Mouse (Mus musculus): Measurements from ENCODE around the gene Riok2. TPM values are rescaled to one million over a fixed set of nuclear protein-coding genes. Genes with fewer than 3 reads are reported as not detected.

Gene Riok2
- total RNA-seq, 2 experiments from 2014 or later, result 25.6 to 39.4 TPM

DNA sequence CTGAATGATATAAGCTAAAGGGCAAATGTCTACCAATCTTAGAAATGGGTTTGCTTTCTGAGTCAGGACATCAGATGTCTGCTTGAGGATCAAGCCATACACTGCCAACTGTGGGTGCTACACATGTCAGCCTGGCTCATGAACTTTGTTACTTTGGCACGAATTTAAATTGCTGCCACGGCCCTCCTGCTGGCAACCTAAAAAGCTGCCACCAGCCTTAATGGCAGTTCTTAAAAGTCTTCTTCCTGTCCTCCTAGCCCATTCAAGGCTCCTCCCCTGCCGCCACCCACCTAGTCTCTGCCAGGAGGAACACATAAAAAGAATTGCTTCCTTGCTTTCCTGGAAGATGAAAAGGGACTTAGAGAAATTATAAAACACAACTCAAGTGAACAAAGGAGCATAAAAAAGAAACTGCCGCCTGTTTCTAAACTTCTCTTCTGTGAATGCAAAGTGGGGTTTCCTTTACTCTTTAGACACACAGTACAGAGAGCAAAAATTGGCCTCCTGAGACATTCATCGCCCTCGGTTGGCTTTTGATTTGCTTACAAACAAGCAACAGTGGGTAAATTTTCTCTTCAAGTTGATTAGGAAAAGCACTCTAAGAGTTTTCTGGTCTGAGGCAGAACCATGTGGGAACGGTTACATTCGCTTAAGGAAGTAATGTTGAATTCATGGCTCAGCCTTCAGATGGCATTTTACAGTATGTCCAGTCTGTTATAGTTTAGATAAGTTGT, 30.9 kb downstream of the Riok2 start:
- DNase-seq (ENCODE audit: low spot score in 2 of 2), result no peak

DNA sequence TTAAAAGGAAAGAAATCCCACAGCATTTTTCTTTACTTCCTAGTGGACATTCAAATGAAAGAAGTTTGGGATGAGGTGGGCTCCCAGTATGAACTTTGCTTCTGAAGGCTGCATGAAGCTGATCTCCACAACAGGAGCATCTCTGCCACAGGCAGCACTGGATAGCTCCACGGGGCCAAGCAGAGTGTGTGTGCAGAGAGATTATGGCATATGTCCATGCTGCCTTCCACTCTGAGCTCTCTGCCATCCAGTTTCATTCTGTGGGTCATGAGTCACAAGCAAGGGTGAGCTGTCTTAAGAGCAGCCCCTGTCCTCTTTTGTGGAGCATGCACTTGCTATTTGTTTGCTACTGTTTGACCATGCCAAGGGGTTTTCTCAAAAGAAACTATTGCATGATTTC, 31.5 kb downstream of the Riok2 start:
- DNase-seq (ENCODE audit: low spot score in 2 of 2), result no peak

GRCm38 (mm10) chr17:17408137-17408536, 34.0 kb downstream of the Riok2 start:
- no peak for DNase-seq (ENCODE audit: low spot score in 2 of 2)

GRCm38 (mm10) chr17:17408720-17409478, 34.8 kb downstream of the Riok2 start:
- DNase-seq (ENCODE audit: low spot score in 2 of 2), result no peak

DNA sequence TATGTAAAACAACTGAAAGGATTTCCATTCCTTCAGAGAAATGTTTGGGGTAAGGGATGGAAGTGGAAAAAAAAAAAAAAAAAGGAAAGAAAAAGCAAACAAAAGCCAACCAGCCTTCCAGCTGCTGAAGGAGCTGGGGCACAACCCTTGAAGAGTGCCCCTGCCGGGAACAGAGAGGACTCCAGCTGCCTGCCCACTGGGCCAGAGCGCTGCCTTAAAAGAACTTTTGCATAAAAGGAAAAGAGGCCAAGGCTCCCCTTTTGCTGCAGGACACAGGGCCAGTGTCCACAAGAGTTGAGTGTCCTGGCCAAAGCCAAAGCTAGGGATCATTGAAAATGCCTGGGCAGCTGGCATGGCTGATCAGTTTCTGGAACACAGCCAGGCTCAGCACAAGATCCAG, 35.5 kb downstream of the Riok2 start:
- no peak for DNase-seq (ENCODE audit: low spot score in 2 of 2)

GRCm38 (mm10) chr17:17411443-17411842, 37.3 kb downstream of the Riok2 start:
- no peak for DNase-seq (ENCODE audit: low spot score in 2 of 2)

DNA sequence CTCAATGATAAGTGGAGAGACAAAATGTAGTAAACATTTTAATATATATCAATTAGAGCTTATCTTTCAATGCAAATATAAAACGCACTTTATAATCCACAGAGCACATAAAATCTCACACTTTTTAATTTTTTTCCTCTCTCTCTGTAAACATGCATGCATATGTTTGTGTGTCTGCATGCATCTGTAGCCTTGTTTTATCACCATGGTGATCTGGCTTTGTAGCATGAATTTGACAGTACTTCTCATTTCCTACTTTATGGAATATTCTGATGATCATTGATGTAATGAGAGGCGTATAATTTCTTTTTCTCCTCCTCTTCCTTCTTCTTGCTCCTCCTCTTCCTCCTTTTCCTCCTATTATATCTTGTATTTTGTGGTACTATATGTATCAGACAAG, 38.1 kb downstream of the Riok2 start:
- DNase-seq (ENCODE audit: low spot score in 2 of 2), result no peak

- no peak for DNase-seq (ENCODE audit: low spot score in 2 of 2)
These were observed 40.1 kb downstream of the Riok2 start for GRCm38 (mm10) chr17:17414206-17414605.

GRCm38 (mm10) chr17:17424609-17425307, 50.6 kb downstream of the Riok2 start:
- no peak for DNase-seq (ENCODE audit: low spot score in 2 of 2)

DNA sequence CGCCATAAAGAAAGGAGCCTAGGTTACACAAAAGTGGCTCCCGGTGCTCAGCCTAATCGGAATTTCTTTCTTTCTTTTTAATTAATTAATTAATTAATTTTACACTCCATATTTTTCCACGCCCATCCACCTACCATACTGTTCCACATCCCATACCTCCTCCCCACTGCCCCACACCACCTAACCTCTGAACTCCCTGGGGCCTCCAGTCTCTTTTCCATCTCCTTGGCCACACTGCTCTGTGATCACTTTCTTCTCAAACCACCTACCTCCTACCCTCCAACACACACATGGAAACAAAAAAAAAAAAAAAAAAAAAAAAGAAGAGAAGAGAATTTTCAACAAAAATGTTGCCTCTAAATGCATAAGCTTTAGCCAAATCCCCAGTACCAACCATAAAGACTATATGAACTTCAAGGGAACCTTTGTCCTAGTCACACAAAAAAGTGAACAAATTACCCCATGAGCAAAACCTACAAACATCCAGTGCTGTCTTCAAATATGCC, 51.3 kb downstream of the Riok2 start:
- no peak for DNase-seq (ENCODE audit: low spot score in 2 of 2)

GRCm38 (mm10) chr17:17425906-17426305, 51.8 kb downstream of the Riok2 start:
- DNase-seq (ENCODE audit: low spot score in 2 of 2), result no peak

- no peak for DNase-seq (ENCODE audit: low spot score in 2 of 2)
These were observed 54.8 kb downstream of the Riok2 start for GRCm38 (mm10) chr17:17428888-17429287.

DNA sequence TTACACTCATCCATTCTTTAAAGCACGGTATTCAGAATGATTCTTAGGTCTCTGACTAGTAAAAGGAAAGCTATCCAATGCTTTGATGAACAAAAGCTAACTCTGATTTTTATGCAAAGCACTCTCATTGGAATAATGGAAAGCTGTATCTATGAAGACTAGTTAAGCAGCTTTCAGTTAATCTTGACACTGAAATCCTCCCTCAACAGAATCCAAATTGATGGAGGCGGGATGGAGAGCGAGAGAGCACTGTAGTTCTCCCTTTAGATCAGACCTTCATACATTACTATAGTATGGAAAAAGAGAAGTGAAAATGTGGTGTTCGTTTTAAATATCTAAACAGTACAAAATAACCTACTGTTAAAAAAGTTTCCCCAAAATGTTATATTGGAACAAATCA, 59.6 kb downstream of the Riok2 start:
- DNase-seq (ENCODE audit: low spot score in 2 of 2), result no peak

DNA sequence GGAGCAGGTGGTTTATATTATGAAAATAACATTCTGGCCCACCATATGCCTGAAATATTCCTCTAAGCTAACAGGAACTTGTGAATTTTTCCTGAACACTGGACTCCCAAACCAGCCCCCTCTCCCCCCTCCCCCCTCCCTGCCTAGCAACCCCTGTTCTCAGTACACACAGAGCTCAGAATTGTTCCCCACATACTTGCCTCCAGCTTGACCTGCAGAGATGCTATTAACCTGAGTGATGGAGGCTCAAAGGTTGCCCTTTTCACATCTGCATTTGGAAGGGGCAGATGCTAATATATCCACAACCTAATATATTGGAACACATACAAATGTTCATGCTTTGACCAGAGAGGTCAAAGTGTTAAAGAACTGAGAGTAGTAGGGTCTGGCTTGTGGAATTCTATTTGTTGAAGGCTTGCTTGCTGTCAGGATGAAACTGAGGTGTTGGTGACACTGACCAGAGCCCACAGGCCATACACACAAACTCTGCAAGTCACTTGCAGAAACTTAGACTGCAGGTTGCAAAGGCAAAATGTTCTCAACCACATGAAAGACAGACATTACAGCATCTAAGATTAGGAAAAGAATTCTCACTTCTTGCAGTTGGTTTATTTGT, 64.6 kb downstream of the Riok2 start:
- DNase-seq (ENCODE audit: low spot score in 2 of 2), result no peak

GRCm38 (mm10) chr17:17441876-17442498, 67.9 kb downstream of the Riok2 start:
- DNase-seq (ENCODE audit: low spot score in 2 of 2), result no peak

DNA sequence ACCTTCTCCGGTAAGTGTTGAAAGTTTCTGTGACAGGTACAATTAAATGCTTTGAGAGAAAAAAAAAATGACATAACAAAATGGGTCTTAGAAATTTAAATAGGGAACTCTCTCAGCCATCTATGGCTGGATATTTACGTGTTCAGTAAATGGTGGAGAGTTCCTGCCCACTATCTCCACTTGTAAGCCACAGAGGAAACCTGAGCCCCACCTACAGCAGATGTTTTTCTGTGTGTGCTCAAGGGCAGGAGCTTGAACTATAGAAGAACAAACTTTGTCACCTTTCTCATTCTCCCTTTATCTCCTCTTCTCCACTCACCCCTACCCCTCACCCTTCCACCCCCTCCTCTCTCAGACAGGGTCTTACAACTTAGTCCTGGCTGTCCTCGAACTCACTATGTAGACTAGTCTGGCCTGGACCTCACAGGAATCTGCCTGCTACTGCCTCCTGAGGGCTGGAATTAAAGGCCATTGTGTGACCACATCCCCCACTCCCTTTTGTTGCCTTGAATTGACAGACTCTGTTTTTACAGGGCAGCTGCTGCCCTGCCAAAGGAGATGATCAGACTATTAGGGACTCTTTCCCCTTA, 70.3 kb downstream of the Riok2 start:
- DNase-seq (ENCODE audit: low spot score in 2 of 2), result no peak
